Comparison of ENCODE assay signal across 14 mouse cellular contexts in the genomic region with DNA sequence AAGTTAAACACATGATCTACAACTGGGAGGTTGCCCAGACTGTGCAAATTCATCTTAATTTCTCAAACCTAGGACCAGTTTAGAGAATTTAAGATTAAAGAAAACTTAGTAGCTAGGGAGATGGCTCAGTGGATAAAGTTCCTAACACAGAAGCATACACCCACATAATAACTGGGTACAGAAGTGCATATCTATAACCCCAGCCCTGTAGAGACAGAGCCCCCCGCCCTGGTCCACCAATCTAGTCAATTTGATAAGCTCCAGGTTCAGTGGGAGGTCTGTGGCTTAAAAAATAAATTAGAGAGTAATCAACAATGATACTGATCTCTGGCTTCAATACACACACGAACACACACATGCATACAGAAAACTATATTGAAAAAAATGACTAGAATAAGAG.
"Had no signal": no experiment of that assay in that cellular context is flagged by ENCODE, and none has a peak within 500 bp of the region (broad histone marks: within the 10 kb centered on the region; RNA-seq: fewer than 3 reads in every experiment).

No protein-coding gene starts in this region.

- ATAC-seq: intestine, embryonic 15.5 days; midbrain, embryonic 15.5 days had no signal

- H3K27me3 ChIP-seq: intestine, embryonic 15.5 days; kidney, embryonic 15.5 days; limb, embryonic 12.5 days; lung, embryonic 15.5 days; midbrain, embryonic 15.5 days; neural tube, embryonic 13.5 days had no signal

- H3K4me2 ChIP-seq: intestine, embryonic 15.5 days; kidney, embryonic 15.5 days; limb, embryonic 12.5 days; lung, embryonic 15.5 days; midbrain, embryonic 15.5 days; neural tube, embryonic 13.5 days had no signal

- H3K4me1 ChIP-seq: intestine, embryonic 15.5 days; kidney, embryonic 15.5 days; lung, embryonic 15.5 days; midbrain, embryonic 15.5 days; neural tube, embryonic 13.5 days had no signal

- H3K27ac ChIP-seq: intestine, embryonic 15.5 days; kidney, embryonic 15.5 days; limb, embryonic 12.5 days; lung, embryonic 15.5 days; macrophage; midbrain, embryonic 15.5 days; neural tube, embryonic 13.5 days had no signal

- H3K4me3 ChIP-seq: intestine, embryonic 15.5 days; kidney, embryonic 15.5 days; limb, embryonic 12.5 days; lung, embryonic 15.5 days; midbrain, embryonic 15.5 days; neural tube, embryonic 13.5 days had no signal

- DNase-seq: kidney, adult 18-20 months; kidney, postnatal 25 days; layer of hippocampus, adult 9-11 months; layer of hippocampus, postnatal 36 days; lung, postnatal 14 days; right cerebral cortex, postnatal 14 days; thymus, postnatal 36 days had no signal

- H3K36me3 ChIP-seq: intestine, embryonic 15.5 days; kidney, embryonic 15.5 days; limb, embryonic 12.5 days; lung, embryonic 15.5 days; midbrain, embryonic 15.5 days; neural tube, embryonic 13.5 days had no signal

- H3K9me3 ChIP-seq: intestine, embryonic 15.5 days; kidney, embryonic 15.5 days; limb, embryonic 12.5 days; lung, embryonic 15.5 days; midbrain, embryonic 15.5 days; neural tube, embryonic 13.5 days had no signal

- H3K9ac ChIP-seq: intestine, embryonic 15.5 days; kidney, embryonic 15.5 days; limb, embryonic 12.5 days; lung, embryonic 15.5 days; midbrain, embryonic 15.5 days; neural tube, embryonic 13.5 days had no signal
